Mouse (Mus musculus) c-Kit-positive CD71-positive TER-119-negative erythroid progenitor cells, embryonic 14.5 days (primary cell): ENCODE results near the gene Uqcrq.
"Not testable (repeated sequence)": the region's sequence is repeated elsewhere in the genome, so short reads cannot be mapped to it uniquely, and the experiment has no call there.

Experiments used
- DNase-seq: peaks from one replicate; pipeline ENCODE4 v3.0.0-alpha.2; 2013; ENCODE audit warnings: low read depth

Uqcrq gene

DNA sequence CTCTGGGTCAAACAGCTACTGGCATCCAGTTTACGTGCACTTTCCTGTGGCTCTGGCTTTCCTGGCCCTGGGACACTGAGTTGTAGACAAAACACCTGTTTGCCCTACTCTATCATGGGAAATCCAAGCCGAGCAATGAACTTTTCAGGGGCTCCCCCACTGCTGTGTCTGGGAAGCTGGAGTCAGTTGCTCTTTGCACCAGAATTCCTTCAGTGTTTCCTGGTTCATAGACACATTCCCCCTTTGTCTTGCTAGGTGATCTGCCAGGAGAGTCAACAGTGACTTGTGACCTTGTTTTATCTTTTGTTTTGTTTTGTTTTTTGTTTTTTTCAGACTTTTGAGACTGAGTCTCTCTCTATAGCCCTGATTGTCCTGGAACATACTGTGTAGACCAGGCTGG, 20.7 kb upstream of the Uqcrq start:
- DNase-seq, result no peak

DNA sequence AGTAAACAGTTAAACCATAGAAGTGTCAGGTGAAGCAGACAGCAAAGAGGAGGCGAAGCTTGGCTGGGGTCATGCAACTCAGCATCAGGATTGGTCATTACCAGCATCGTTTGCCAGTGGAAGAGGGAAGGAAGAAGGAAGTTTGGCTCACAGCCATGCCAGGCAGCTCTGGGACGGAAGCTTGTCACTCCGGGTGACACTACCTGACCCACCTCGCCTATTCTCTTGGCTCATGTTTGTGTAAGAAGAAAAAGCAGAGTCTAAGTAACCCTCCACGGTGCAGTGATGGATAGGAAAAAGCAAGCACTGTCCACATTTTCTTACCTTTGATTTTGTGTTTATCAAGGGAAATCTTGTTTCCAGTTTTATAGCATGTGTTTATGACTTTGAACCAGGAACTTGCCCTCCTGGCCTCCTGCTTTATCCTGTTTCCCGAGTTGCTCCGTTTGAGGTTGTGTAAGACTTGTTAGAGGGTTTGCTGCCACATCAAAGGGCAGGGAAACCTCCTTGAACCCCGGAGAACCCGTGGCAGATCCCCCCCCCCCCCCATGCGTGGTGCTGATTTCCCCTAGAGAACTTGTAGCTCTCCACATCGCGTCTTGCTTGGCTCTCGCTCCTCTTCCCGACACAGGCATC, 19.6 kb upstream of the Uqcrq start:
- DNase-seq, result no peak

DNA sequence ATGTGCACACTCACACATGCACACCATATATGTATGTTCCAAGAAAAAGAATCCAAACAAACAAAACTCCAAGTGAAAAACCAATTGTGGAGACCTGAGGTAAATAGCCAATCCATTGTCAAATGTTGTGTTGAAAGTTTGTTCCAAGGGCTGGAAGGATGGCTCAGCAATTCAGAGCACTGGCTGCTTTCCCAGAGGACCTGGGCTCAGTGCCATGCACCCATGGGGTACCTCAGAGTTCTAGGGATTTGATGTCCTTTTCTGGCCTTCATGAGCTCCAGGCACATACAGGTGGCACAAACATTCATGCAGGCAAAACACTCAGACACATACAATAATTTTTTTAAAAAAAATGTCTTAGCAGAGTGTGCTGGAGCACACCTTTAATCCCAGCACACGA, 17.9 kb upstream of the Uqcrq start:
- no peak for DNase-seq

DNA sequence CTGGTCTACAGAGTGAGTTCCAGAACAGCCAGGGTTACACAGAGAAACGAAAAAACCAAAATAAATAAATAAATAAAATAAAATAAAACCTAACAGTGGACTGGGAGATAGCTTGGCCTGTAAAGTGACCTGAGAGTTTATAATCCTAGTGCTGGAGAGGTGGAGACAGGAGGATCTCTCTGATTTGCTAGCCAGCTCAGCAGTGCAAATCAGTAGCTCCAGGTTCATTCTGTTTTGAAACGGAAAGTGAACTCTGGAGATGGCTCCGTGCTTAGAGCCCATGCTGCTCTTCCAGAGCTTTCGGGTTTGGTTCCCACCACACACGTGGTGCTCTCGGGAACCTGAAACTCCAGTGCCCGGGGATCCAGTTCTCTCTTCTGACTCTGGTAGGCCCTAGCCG, 17.4 kb upstream of the Uqcrq start:
- no peak for DNase-seq

DNA sequence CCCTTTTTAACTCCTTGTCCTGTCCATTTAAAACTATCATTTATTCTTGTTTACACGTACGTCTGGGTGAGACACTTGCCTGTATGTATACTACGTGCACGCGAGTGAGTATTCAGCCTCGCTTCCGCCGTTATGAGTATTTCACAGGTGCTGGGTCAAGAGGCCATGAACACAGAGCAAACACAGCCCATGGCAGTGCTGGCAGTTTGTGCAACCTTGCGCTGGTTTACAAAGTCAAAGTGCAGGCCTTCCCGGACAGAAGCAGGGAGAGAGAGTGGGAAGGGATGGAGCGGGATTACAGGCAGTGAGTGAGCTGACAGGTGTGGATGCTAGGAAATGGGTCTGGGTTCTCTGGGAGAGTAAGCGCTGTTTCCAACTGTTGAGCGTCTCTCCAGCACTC, 15.6 kb upstream of the Uqcrq start:
- no peak for DNase-seq

DNA sequence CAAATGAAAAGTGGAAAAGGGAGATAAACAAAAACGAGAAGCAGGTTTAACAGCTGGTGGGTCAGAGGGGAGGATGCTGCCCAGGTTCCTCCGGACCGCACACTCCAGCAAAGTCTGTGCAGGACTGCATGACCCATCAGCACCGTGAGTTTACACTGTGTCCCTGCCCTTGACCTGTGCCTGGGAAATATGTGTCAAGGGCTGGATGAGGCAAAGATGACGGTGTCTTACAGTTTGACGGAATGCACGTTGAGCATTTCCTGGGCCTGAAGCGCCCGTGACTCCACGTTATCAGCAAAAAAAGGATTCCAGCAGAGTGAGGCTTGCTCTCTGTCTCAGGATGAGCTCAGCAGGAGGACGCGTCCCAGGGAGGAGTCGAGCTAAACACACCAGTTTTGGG, 14.9 kb upstream of the Uqcrq start:
- no peak for DNase-seq

DNA sequence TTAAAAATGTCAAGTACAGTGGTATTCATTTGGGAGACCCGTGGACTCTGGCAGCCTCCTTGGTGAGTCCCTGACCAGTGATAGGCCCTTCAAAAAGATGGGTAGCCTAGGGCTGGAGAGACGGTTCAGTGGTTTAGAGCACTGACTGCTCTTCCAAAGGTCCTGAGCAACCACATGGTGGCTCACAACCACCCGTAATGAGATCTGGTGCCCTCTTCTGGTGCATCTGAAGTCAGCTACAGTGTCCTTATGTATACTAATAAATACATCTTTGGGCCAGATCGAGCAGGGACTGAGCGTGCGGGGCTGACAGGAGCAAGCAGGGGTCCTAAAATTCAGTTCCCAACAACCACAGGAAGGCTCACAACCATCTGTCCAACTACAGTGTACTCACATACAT, 13.2 kb upstream of the Uqcrq start:
- no peak for DNase-seq

DNA sequence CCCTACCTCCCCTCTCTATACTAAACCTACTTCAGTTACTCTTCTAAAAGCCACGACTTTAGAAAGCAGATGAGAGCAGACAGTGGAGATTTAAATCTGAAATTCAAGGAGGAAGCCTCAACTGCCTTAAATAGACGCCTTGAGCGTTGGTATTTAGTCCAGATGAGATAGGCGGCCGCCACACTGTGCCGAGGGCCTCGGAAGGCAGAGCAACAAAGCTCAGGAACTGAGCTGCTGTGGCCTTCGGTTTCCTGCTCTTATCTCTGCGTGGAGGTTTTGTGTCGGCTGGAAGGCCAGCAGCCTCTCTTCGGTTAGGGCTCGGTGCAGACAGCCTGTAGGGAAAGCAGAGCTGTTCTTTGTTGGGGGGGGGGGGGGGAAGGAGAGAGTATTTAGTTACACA, 11.3 kb upstream of the Uqcrq start:
- no peak for DNase-seq

DNA sequence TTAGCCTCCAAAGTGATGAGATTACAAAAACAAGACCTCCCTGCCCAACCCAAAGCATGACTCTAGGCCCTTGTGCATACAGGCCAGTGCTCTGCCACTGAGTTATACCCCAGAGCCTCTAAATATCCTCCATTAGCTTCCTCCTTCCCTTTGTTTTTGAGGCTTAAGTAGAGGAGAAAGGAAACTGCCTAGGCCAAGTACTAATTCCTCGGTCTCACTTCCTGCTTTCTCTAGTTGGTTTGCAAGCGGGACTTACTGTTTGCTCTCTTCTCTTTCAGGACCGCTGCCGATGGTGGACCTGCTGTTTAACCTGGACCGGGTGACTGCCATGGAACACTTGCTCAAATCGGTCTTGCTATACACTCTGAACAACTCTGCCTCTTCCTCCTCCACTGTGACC, 5.7 kb upstream of the Uqcrq start:
- no peak for DNase-seq

DNA sequence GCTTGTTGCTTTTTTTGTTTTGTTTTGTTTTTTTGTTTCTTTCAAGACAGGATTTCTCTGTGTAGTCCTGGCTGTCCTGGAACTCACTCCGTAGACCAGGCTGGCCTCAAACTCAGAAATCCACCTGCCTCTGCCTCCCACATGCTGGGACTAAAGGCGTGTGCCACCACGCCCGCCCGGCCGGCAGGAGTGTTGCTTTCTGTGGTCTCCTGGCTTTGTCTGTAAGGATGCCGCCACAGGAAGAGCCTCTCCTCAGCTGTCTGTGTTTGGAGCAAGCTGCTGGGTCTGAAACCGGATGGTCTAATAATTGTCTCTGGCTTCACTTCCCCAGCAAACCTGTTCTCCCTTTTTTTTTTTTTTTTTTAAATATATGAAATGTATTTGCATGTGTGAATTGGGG, 4.9 kb upstream of the Uqcrq start:
- DNase-seq, result no peak

DNA sequence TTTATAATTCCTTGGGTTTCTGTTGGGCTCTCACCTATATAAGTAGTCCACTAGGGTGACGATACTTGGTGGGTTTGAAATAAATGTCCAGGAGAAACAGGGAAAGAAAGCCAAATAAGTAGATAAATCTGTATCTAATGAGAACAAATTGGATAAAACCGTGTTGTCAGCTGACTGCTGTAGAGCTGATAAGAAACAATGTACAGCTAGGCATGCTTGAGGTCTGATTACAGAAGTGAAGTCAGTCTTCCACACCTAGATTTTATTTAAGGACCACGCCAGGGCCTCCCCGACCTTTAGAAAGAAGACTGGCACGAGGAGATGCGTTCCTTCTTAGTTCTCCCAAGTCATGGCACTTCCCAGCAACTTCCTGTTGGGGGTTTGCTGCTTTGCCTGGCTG, 2.4 kb upstream of the Uqcrq start:
- DNase-seq, result peak; percentile 37

DNA sequence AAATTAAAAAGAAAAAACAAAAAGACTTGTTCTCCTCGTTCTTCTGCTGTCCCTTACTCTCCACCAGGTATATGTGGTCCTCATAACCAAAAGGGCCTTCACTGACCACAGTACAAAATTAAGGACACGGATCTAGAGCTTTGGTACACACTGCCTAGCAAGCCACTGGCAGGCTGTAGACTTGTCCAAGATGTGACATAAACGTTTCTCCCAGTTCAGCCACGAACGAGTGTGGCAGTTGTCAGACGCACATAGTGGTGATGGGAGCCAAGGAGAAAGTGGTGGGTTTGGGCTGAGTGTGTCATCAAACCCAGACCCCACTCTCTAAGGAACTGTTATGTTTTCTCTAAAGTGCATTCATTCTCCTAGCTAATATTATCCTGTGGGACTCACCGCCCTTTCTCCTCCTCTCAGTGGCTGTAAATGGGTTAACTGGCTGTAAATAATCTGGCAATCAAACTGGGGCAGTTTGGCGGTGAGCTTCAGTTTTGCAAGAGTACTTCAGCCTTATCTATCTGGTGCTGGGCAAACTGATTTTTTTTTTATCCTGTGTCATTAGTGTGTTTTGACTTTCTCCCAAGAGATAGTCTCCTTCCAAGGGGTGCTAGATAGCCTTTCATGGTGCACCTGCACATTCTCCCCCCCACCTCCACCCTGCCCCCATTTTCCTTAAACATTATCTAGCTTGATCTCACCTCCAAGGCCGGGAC, 871 bp upstream of the Uqcrq start:
- peak; percentile 54 for DNase-seq

DNA sequence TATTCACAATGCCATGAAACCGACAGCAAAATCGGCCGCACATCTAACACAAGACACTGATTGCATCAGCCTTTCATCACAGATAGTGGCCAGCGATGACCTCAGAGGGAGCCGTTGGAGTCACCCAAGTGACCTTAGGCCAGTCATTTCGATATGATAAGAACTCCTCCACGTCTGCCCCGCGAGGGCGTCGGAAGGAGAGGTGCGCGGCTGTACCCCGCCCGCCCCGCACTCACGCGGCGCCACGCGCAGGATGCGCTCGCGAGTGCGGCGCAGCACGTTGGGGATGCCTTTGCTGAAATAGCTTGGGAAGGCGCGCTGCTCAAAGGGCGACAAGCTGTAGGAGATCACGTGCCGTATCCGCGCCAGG, 346 bp downstream of the Uqcrq start:
- DNase-seq, result no peak

DNA sequence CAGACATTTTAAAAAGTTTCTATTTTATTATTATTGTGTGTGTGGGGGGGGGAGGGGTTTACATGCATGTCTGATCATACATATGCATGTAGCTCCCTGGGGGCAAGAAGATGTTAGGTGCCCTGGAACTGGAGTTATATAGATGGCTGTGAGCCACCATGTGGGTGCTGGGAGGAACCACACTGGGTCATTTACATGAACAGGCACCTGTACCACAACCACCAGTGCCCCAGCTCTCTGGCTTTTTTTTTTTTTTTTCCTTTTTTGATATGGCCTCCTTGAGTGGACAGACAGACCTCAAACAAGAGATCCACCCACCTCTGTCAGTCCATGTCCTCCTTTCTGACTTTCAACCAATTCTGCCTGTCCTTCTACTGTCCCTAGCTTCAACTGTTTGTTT, 1.4 kb downstream of the Uqcrq start:
- no peak for DNase-seq

DNA sequence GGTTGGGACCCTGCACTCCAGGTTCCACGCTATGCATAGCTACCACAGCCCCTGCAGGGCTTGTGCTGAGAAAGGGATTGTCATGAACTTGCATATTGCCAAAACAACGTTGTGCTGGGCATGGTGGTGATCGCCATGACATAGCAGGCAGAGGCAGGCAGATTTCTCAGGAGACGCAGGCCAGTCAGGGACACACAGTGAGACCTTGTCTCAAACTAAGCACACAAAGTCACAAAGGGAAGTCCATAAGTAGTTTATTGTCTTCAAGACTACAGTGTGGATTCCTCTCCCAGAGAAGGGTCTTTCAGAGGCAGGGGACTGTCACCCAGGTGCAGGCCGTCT, 1.9 kb downstream of the Uqcrq start:
- no peak for DNase-seq

DNA sequence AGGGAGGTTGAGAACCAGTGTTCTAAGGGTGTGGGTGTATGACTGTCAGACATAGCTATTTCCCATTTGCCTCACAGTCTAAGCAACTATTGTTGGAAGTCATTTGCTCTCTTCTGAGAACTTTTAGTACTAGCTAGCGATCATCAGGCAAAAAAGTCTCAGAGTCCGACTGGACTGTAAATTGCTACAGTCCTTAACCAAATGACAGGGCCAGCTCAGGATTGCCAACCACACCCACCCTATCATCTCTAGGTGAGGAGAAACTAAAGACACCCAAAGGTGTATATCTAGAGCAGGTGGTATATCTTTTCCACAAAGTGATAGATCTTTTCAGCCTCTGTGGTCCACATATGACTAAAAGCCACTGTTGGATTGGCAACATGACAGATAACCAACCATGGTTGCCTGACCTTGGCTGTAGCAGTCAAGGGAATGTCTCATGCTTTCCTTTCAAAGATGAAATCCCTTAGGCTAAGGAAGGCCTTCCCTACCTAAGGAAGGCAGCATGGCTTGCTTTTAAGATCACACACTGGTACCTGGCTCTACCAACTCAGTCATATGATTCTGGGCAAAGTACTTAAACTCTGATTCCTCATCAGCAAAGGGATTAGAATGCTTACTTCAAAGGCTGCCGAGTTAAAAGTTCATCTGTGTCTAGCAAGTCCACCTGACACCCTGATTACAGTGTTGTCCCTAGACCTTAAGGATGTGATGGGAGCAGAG, 2.5 kb downstream of the Uqcrq start:
- no peak for DNase-seq

DNA sequence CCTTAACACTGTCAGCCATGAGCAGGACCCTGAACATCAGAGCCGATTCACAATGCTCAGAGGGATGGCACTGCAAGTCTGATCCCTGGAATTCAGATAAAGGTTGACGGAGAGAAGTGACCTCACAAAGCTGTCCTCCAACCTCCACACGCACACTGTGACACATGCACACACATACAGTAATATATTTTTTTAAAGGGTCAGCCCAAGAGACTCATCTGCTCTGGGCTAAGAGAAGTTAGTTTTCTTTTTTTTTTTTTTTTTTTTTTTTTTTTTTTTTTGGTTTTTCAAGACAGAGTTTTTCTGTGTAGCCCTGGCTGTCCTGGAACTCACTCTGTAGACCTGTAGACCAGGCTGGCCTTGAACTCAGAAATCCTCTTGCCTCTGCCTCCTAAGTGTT, 3.7 kb downstream of the Uqcrq start:
- DNase-seq, result not testable (repeated sequence)

DNA sequence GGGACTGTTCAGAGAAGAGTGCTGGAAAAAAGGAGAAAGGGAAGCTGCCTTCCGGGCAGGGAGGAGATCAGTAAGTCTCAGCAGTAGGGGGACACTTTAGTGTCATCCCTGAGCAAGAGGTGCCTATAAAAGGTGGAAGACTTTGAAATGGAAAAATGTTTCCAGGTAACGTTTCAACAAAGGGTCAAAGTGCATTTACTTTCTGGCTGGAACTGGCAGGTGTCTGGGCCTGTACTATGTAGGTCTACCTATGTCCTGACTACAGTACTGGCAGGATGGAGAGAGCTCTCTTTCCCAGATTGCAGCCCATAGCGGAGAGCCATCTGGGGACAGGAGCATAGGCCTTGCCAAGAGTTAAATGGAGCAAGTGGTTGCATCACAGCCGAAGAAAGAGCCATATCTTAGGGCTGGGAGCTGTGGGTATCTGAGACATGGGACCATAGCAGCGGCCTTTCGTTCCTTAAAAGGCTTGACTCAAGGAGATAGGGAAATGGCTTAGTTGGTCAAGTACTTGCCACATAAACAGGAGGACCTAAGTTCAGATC, 4.8 kb downstream of the Uqcrq start:
- DNase-seq, result no peak

DNA sequence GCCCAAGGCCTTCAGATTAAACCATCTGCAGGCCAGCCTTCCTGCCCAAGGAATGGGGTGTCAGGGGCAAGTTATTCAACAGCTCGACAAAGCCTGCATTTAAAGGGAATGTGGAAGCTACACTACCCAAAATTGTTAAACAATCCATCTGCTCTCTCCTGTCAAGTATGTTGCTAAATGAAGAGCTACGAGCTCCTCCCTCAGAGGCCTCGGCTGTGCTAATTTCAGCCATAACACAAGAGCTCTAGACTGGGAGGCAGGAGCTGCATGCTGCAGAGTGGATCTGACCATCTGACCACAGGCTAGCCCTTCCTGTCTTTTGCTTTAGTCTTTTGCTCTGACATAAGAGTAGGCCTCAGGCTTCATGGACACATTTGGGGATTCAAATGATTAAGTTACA, 5.4 kb downstream of the Uqcrq start:
- DNase-seq, result no peak

DNA sequence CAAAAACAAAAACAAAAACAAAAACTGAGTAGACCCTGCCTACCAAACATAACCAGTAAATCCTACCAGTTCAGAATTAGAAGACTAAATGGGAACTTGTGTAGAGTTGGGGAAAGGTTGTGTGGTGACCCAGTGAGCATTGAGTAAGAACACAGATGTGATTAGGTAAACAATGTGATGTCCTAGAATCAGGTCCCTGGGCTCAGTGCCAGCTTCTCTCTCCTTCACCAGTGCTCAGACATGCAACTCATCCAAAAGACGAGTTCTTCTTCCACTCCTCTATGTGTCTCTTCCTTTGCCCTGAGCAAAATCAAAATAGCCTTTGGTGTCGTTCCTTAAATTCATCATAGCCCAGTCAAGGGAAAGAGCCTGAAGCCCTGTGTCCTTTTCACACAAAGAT, 5.8 kb downstream of the Uqcrq start:
- DNase-seq, result no peak

DNA sequence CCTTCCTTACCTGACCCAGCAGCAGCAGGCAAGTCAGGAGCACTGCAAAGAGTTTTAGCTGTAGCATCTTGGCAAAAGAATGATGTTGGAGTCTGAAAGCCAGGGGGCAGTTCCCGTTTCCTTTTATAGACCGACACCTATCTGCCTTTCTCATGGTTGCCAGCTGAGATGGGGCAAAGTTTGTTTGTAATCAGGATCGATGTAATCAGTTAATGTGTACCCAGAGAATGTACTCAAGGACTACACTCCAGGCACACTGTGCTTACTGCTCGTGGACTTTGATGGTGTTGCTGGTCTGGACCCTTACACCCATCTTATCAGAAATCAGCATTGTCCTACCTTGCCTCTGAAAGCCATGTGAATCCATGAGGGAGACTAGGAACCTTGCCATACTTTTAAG, 7.6 kb downstream of the Uqcrq start, which contains the start of gene Leap2:
TSS of gene Leap2 (minus strand) at position 135 of the 400 bp plus-strand sequence.
- no peak for DNase-seq

DNA sequence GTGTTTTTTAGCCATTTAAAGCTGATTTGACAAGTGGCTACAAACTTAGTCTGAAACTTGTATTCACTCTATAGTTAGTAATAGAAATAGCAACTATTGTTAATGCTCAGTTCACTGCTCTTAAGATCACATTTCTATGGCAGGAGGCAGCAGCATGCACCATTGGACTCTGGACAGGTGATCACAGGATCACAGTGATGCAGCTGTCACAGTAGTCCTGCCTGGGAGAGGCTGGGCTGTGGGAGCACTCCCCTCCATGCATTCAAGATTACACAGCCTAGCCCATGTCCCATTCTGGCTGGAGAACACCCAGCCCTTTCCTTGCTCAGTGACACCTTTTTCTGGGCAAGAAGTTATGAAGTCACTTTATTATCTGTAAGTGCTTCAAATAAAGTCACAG, 12.6 kb downstream of the Uqcrq start:
- no peak for DNase-seq

DNA sequence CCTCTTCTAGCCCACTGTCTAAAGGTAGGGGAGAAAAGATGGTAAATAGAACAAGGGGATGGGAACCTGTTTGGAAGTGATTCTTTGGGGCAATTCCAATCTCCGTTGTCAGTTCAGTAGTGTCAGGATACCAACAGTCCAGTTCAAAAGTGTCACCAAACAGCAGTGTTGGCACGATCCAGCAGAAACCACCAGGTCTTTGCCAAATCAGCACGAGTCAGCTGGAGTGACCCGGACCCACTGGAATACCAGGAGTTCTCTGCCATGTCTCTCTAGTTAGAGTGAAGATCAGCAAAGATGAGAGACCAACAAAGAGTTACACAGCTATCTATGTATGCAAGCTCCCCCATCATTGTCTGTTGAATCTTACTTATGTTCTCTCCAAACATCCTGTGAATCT, 16.8 kb downstream of the Uqcrq start:
- DNase-seq, result no peak
